Mouse (Mus musculus): ENCODE data around the gene Mthfd1.

DNA sequence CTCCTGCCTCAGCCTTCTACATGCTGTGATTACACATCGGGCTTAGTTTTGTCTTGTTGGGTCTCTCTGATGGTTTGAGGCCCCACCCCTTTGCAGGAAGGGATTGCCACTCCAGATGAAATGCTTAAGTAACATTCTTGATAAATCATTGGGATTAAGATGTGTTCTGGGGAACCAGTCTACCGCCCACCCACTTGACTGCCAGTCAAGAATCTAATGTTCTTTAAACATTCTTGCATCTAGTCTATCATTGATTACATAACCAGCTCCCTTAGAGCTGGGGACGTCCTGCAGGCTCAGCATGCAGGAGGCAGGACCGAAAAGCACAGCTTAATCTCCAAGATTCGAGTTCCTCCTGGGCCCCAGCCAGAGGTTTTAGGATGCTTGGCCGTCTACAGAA, 23.1 kb downstream of the Mthfd1 start:
- no peak for TF ChIP-seq EP300 (IDR thresholded peaks at IDR 0.05; ENCODE audit: low read depth)
- TF ChIP-seq CTCF (IDR thresholded peaks at IDR 0.05; ENCODE audit: low read depth), result no peak

All from heart, postnatal 0 days (tissue).